Mouse (Mus musculus) C2C12 (cell line): ENCODE results near the gene Abca2. TPM values are rescaled to one million over a fixed set of nuclear protein-coding genes. Genes with fewer than 3 reads are reported as not detected.

Source experiments
- H3K27me3 ChIP-seq: one replicate; pipeline ENCODE4 v1.6.1; 2011; ENCODE audit not compliant: control insufficient read depth, insufficient read depth, insufficient read length
- H3K36me3 ChIP-seq: one replicate; pipeline ENCODE4 v1.6.1; 2011; ENCODE audit not compliant: control insufficient read depth, insufficient read depth
- H3K4me3 ChIP-seq: one replicate; pipeline ENCODE4 v1.5.1; 2011; ENCODE audit warnings: mild to moderate bottlenecking, control low read depth; ENCODE audit not compliant: poor library complexity, insufficient read depth, severe bottlenecking
- H3K79me2 ChIP-seq: one replicate; pipeline ENCODE4 v1.6.1; 2011; ENCODE audit not compliant: control insufficient read depth, insufficient read depth
- H3K79me3 ChIP-seq: one replicate; pipeline ENCODE4 v1.6.1; 2011; ENCODE audit warnings: low read depth, control low read depth
- H3ac ChIP-seq: one replicate; pipeline ENCODE3; 2011; ENCODE audit warnings: low read depth; ENCODE audit not compliant: control insufficient read depth, insufficient read length
- CEBPB ChIP-seq: IDR thresholded peaks from one replicate; pipeline ENCODE4 v1.6.1; 2011; ENCODE audit warnings: low read depth, mild to moderate bottlenecking, control low read depth, moderate library complexity
- CTCF ChIP-seq: IDR thresholded peaks from one replicate; pipeline ENCODE4 v1.5.1; 2011; ENCODE audit not compliant: control insufficient read depth, insufficient read depth, insufficient read length
- FOSL1 ChIP-seq: IDR thresholded peaks from one replicate; pipeline ENCODE4 v1.8.0; 2011; ENCODE audit warnings: mild to moderate bottlenecking, low read length; ENCODE audit not compliant: poor library complexity, insufficient read depth, severe bottlenecking
- MAX ChIP-seq: IDR thresholded peaks from one replicate; pipeline ENCODE4 v1.6.1; 2011; ENCODE audit warnings: mild to moderate bottlenecking, control low read depth
- MYOD1 ChIP-seq: IDR thresholded peaks from one replicate; pipeline ENCODE4 v1.6.1; 2011; ENCODE audit warnings: low read depth; ENCODE audit not compliant: control insufficient read depth, insufficient read length
- MYOG ChIP-seq: IDR thresholded peaks from one replicate; pipeline ENCODE4 v1.6.1; 2011; ENCODE audit not compliant: control insufficient read depth, insufficient read length; ENCODE audit errors: extremely low read depth
- USF1 ChIP-seq: IDR thresholded peaks from one replicate; pipeline ENCODE4 v1.6.1; 2011; ENCODE audit warnings: low read depth, mild to moderate bottlenecking, control low read depth, moderate library complexity
- polyA plus RNA-seq: library from polyadenylated mRNA; unstranded; fragments of >200 nt; fragmentation: generic; extraction: Trizol; gene quantifications from one replicate; pipeline ENCODE4 v1.2.1, GENCODE M21; 2012; ENCODE audit warnings: missing spikeins

Abca2 gene
- polyA plus RNA-seq, 1 experiment = 4.2 TPM

DNA sequence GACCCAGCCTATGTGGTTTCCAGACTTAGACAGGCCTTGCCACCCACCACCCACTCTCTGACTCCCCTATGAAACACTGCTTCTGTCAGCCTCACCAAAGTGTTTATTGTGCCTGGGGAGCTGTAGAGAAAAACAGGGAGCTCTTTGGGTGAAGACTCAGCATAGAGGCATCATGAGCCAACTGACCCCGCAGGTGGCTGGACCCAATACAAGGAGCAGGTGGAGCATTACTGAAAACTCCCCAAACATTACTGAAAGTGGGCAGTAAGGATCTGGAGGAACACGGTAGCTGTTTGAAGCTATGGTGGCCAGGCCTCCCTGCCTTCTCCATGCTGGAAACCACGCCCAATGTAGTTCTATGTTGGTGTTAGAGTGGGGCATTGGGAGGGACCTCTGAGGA is 35.1 kb downstream of the Abca2 start:
- H3ac ChIP-seq = no peak overlapping the region
- no peaks in the 10 kb centered on the region for H3K79me3 ChIP-seq
- no peaks in the 10 kb centered on the region for H3K36me3 ChIP-seq
- H3K27me3 ChIP-seq = no peaks in the 10 kb centered on the region
- peaks cover 7% of the 10 kb centered on the region for H3K79me2 ChIP-seq
- no peak for TF ChIP-seq CTCF
- TF ChIP-seq MYOD1 = no peak
- no peak for TF ChIP-seq FOSL1
- TF ChIP-seq MAX = no peak
- no peak for TF ChIP-seq USF1
- no peak for TF ChIP-seq MYOG
- TF ChIP-seq CEBPB = no peak
- no peak overlapping the region for H3K4me3 ChIP-seq

DNA sequence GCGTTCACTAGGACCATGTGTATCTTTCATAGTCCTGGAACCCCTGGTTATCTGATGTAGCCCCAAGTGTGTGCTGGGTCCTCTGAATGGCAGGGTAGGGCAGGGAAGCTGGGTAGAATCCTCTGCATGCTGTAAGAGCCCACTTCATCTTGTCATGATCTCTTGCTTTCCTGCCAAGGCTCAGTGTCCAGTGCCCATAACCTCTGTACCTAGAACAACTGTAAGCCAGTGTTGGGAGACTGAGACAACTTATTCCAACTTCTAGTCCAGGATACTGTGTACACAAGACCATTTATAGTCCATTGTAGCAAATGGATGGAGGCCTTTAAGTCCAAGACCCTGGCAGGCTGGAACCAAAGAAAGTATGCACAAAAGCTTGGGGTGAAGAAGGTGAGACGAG is 36.8 kb downstream of the Abca2 start:
- H3K79me2 ChIP-seq = peaks cover under 1% of the 10 kb centered on the region
- no peak overlapping the region for H3ac ChIP-seq
- H3K4me3 ChIP-seq = no peak overlapping the region
- H3K36me3 ChIP-seq = no peaks in the 10 kb centered on the region
- TF ChIP-seq MAX (no peak), FOSL1 (no peak), CEBPB (no peak), MYOD1 (no peak), MYOG (no peak), USF1 (no peak), CTCF (no peak)
- no peaks in the 10 kb centered on the region for H3K27me3 ChIP-seq
- H3K79me3 ChIP-seq = no peaks in the 10 kb centered on the region

GRCm38 (mm10) chr2:25465816-25466635 is 37.5 kb downstream of the Abca2 start:
- no peak overlapping the region for H3K4me3 ChIP-seq
- H3K27me3 ChIP-seq = no peaks in the 10 kb centered on the region
- TF ChIP-seq CTCF = no peak
- no peak for TF ChIP-seq MYOD1
- no peak for TF ChIP-seq FOSL1
- TF ChIP-seq CEBPB = no peak
- no peak for TF ChIP-seq MAX
- TF ChIP-seq USF1 = no peak
- TF ChIP-seq MYOG = no peak
- no peak overlapping the region for H3ac ChIP-seq
- H3K79me3 ChIP-seq = no peaks in the 10 kb centered on the region
- no peaks in the 10 kb centered on the region for H3K36me3 ChIP-seq
- H3K79me2 ChIP-seq = no peaks in the 10 kb centered on the region

DNA sequence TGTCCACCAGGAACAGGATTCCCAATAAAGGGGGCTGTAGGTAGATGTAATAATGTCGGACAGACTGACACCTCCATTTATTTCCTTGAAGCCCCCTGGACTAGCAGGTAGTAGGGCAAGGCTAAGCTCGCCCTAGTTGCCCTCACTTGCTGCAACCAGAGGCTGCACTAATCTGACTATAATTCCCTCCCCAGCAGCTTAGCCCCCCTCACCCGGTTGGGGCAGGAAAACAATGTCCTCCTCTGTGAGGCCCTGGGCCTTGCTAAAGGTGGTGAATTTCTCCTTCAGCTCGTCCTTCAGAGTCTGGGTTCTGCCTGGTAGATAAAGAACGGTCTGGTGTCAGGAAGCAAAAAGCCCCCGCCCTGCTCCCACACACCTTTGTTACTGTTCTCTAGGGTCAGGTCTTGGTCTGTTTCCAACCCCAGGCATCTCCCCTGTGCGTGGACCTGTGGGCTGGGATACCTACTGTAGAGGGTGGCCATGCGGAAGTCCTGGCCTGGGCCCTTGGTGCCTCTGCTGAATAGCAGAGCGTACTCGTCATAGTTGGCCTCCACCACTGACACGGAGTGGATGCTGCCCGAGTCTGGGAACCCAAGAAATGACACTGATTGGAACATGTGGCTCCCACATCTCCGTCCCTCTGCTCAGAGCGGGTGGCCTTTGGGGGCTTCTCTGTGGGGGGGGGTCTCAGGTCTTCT is 39.3 kb downstream of the Abca2 start:
- Histone ChIP-seq H3K36me3 (no peaks in the 10 kb centered on the region), H3K79me3 (no peaks in the 10 kb centered on the region), H3K4me3 (no peak overlapping the region), H3K79me2 (no peaks in the 10 kb centered on the region), H3K27me3 (no peaks in the 10 kb centered on the region), H3ac (no peak overlapping the region)
- TF ChIP-seq MYOD1 = no peak
- no peak for TF ChIP-seq FOSL1
- TF ChIP-seq MAX = no peak
- no peak for TF ChIP-seq USF1
- no peak for TF ChIP-seq MYOG
- no peak for TF ChIP-seq CEBPB
- no peak for TF ChIP-seq CTCF

GRCm38 (mm10) chr2:25468962-25469915 is 40.7 kb downstream of the Abca2 start:
- H3K4me3 ChIP-seq = no peak overlapping the region

More at GRCm38 (mm10) chr2:25468962-25469915, 40.7 kb downstream of the Abca2 start:
- TF ChIP-seq USF1 (no peak), FOSL1 (no peak), CTCF (no peak), MYOG (no peak), MYOD1 (no peak), MAX (no peak), CEBPB (no peak)
- no peaks in the 10 kb centered on the region for H3K79me2 ChIP-seq
- H3ac ChIP-seq = no peak overlapping the region
- no peaks in the 10 kb centered on the region for H3K36me3 ChIP-seq
- H3K79me3 ChIP-seq = no peaks in the 10 kb centered on the region
- H3K27me3 ChIP-seq = no peaks in the 10 kb centered on the region
